Mouse (Mus musculus) small intestine, adult 2 months (tissue): ENCODE data around the gene Ddr1.

ENCODE experiments used
- CTCF ChIP-seq: fragments of 200-500 bp; IDR thresholded peaks from 2 replicates; pipeline ENCODE4 v1.5.1; 2012; ENCODE audit warnings: low read depth, mild to moderate bottlenecking, control low read depth, inconsistent platforms, low read length, moderate library complexity, mixed read lengths; ENCODE audit not compliant: insufficient replicate concordance, insufficient read length; ENCODE audit errors: extremely low read depth
- POLR2A ChIP-seq: fragments of 200-500 bp; IDR thresholded peaks from 2 replicates; pipeline ENCODE4 v1.6.1; 2012; ENCODE audit warnings: low read depth, mild to moderate bottlenecking, control low read depth, inconsistent platforms, low read length, moderate library complexity

- 0 out of 2 replicates have a peak, but pooled peaks have one; percentile 13 for TF ChIP-seq CTCF
- TF ChIP-seq POLR2A: peak; percentile 65; the same call in 1 of the 2 replicates
These were observed 36.9 kb downstream of the Ddr1 start, which contains the start of gene Vars2 for GRCm38 (mm10) chr17:35667334-35668065.
